Mouse (Mus musculus): Measurements from ENCODE around the gene Wsb2. TPM values are rescaled to one million over a fixed set of nuclear protein-coding genes. Genes with fewer than 3 reads are reported as not detected.

The Wsb2 gene
- polyA plus RNA-seq (2015; fragmentation: Nextera tagmentation; extraction: Ambion mirVana): 68.3 and 69.8 TPM in 2 replicates

- peak; percentile 81 for ATAC-seq (ENCODE audit: borderline replicate concordance, extremely low read depth, low FRiP score, low TSS enrichment)
- 0% methylated on average over 13 of the region's 54 CpGs for WGBS
- H3K27ac ChIP-seq: peak within 1 kb of the TSS; percentile 96
- peak within 1 kb of the TSS; percentile 86 for H3K4me2 ChIP-seq
- H3K9ac ChIP-seq: peak within 1 kb of the TSS; percentile 96
- H3K9me3 ChIP-seq: no peaks in the 10 kb centered on the region
- H3K27me3 ChIP-seq: no peaks in the 10 kb centered on the region
- H3K4me3 ChIP-seq: peak within 1 kb of the TSS; percentile 98
- H3K36me3 ChIP-seq: no peaks in the 10 kb centered on the region; the same call in 1 of the 2 replicates
- peaks cover 60% of the 10 kb centered on the region for H3K4me1 ChIP-seq
Observed at GRCm38 (mm10) chr5:117357129-117357477, at the start of gene Wsb2. Gene Wsb2 (plus strand): TSS chr5:117357304.

- H3K4me3 ChIP-seq: no peak overlapping the region
- 0 out of 2 replicates have a peak, but pooled peaks have one; percentile 43 for ATAC-seq (ENCODE audit: borderline replicate concordance, extremely low read depth, low FRiP score, low TSS enrichment)
- WGBS: 28% methylated on average over 11 of the region's 11 CpGs
- no peak overlapping the region for H3K9ac ChIP-seq
- no peaks in the 10 kb centered on the region for H3K36me3 ChIP-seq
- no peak overlapping the region for H3K4me2 ChIP-seq
- H3K27me3 ChIP-seq: no peaks in the 10 kb centered on the region
- H3K9me3 ChIP-seq: no peaks in the 10 kb centered on the region
- H3K4me1 ChIP-seq: no peaks in the 10 kb centered on the region
- no peak overlapping the region for H3K27ac ChIP-seq
Observed at GRCm38 (mm10) chr5:117307699-117308098, 49.4 kb upstream of the Wsb2 start.

GRCm38 (mm10) chr5:117313420-117313819, 43.7 kb upstream of the Wsb2 start:
- Histone ChIP-seq H3K27me3 (no peaks in the 10 kb centered on the region), H3K4me3 (peak overlapping the region; percentile 30), H3K36me3 (no peaks in the 10 kb centered on the region), H3K9me3 (no peaks in the 10 kb centered on the region), H3K4me1 (peaks cover 25% of the 10 kb centered on the region), H3K27ac (peak overlapping the region; percentile 94), H3K9ac (no peak overlapping the region), H3K4me2 (peak overlapping the region; percentile 51)
- peak; percentile 28; the same call in 1 of the 2 replicates for ATAC-seq (ENCODE audit: borderline replicate concordance, extremely low read depth, low FRiP score, low TSS enrichment)
- WGBS: 10% methylated on average over 13 of the region's 14 CpGs

DNA sequence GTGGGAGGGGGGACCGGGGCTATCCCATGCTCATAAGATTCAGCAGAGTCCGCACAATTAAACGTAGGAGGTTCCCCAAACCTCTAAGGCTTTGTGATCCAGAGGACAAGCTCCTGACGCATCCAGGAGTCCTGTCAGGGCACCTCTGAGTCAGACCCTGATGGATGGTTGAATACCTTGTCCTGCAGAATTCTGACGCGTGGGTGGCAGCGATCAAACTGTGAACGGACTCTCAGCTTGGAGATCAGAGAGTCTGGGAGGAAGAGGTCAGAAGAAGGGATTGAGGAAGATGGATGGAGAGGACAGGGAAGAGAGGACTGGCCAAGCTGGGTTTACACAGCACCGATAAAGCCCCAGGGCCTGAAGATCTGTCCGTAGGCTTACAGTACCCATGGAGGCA, 43.2 kb upstream of the Wsb2 start:
- no peak for ATAC-seq (ENCODE audit: borderline replicate concordance, extremely low read depth, low FRiP score, low TSS enrichment)
- Histone ChIP-seq H3K36me3 (no peaks in the 10 kb centered on the region), H3K27me3 (no peaks in the 10 kb centered on the region), H3K4me1 (peaks cover 25% of the 10 kb centered on the region), H3K9ac (0 out of 2 replicates have a peak overlapping the region, but pooled peaks have one; percentile 20), H3K4me2 (peak overlapping the region; percentile 51), H3K27ac (peak overlapping the region; percentile 94), H3K9me3 (no peaks in the 10 kb centered on the region), H3K4me3 (peak overlapping the region; percentile 30)
- 11% methylated on average over 10 of the region's 10 CpGs for WGBS

DNA sequence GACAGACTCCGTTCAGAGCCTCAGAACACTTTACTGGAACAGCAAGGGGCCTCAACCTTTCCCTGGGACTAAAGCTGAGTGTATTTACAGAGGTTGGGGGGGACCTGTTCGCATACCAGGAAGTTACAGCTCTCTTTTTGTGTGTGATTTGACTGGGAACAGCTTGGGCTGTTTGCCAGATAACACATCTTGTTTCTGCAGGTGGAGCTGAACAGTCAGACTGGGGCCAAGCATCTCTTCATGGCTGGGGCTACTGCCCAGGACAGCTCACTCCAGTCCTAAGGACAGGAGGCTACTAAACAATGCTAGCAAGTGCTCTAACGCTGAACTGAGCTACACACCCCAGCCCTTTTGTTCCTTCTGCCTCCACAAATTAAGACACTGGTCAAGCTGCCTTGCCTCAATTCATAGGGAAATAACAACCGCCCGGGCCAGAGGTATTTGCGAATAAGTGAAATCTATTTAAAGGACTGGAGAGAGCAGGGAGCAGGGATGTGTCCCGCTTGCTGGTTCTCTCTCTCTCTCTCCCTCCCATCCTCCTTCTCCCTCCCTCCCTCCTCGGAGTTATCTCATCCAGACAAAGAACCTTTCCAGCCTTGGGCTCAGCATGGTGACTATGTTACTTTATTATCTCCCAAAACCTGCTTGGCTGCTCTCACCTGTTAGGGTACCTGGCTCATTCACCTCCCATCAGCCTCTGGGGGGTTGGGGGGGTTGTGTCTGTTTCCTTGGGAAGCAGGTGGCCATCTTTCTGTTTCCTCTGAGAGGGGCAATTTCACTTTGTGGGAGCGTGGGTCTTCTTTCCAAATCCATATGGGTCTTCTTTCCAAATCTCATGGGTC, 42.3 kb upstream of the Wsb2 start:
- H3K4me3 ChIP-seq: 0 out of 2 replicates have a peak overlapping the region, but pooled peaks have one; percentile 30
- WGBS: 29% methylated on average over 9 of the region's 9 CpGs
- H3K36me3 ChIP-seq: no peaks in the 10 kb centered on the region
- peak; percentile 44 for ATAC-seq (ENCODE audit: borderline replicate concordance, extremely low read depth, low FRiP score, low TSS enrichment)
- peaks cover 25% of the 10 kb centered on the region for H3K4me1 ChIP-seq
- H3K27me3 ChIP-seq: no peaks in the 10 kb centered on the region
- H3K9ac ChIP-seq: no peak overlapping the region
- no peaks in the 10 kb centered on the region for H3K9me3 ChIP-seq
- peak overlapping the region; percentile 94 for H3K27ac ChIP-seq
- H3K4me2 ChIP-seq: peak overlapping the region; percentile 51

- Histone ChIP-seq H3K9ac (peak within 1 kb of the TSS; percentile 84), H3K9me3 (no peaks in the 10 kb centered on the region), H3K27ac (peak within 1 kb of the TSS; percentile 92), H3K36me3 (no peaks in the 10 kb centered on the region), H3K4me2 (peak within 1 kb of the TSS; percentile 95), H3K27me3 (no peaks in the 10 kb centered on the region), H3K4me1 (peaks cover 23% of the 10 kb centered on the region), H3K4me3 (peak within 1 kb of the TSS; percentile 84)
- WGBS: under 1% methylated on average over 78 of the region's 81 CpGs
- peak; percentile 86 for ATAC-seq (ENCODE audit: borderline replicate concordance, extremely low read depth, low FRiP score, low TSS enrichment)
Observed at GRCm38 (mm10) chr5:117318741-117319629, 38.1 kb upstream of the Wsb2 start, which contains the start of gene Vsig10. Gene Vsig10 (plus strand): TSS chr5:117319083.

- 83% methylated on average over 9 of the region's 9 CpGs for WGBS
- no peak for ATAC-seq (ENCODE audit: borderline replicate concordance, extremely low read depth, low FRiP score, low TSS enrichment)
- no peak overlapping the region for H3K27ac ChIP-seq
Observed at GRCm38 (mm10) chr5:117323751-117324150, 33.4 kb upstream of the Wsb2 start.

GRCm38 (mm10) chr5:117326408-117326807, 30.7 kb upstream of the Wsb2 start:
- Histone ChIP-seq H3K9me3 (no peaks in the 10 kb centered on the region), H3K27ac (no peak overlapping the region), H3K4me3 (no peak overlapping the region), H3K36me3 (peaks cover 4% of the 10 kb centered on the region; the same call in 1 of the 2 replicates), H3K27me3 (no peaks in the 10 kb centered on the region), H3K9ac (no peak overlapping the region), H3K4me2 (no peak overlapping the region), H3K4me1 (0 out of 2 replicates have a peak, but pooled peaks cover 4% of the 10 kb centered on the region)
- no peak for ATAC-seq (ENCODE audit: borderline replicate concordance, extremely low read depth, low FRiP score, low TSS enrichment)
- 47% methylated on average over 6 of the region's 6 CpGs for WGBS

More at GRCm38 (mm10) chr5:117323751-117324150, 33.4 kb upstream of the Wsb2 start:
- Histone ChIP-seq H3K36me3 (peaks cover 4% of the 10 kb centered on the region; the same call in 1 of the 2 replicates), H3K4me3 (no peak overlapping the region), H3K27me3 (no peaks in the 10 kb centered on the region), H3K4me2 (no peak overlapping the region), H3K9me3 (no peaks in the 10 kb centered on the region), H3K4me1 (no peaks in the 10 kb centered on the region; the same call in 1 of the 2 replicates), H3K9ac (no peak overlapping the region)

DNA sequence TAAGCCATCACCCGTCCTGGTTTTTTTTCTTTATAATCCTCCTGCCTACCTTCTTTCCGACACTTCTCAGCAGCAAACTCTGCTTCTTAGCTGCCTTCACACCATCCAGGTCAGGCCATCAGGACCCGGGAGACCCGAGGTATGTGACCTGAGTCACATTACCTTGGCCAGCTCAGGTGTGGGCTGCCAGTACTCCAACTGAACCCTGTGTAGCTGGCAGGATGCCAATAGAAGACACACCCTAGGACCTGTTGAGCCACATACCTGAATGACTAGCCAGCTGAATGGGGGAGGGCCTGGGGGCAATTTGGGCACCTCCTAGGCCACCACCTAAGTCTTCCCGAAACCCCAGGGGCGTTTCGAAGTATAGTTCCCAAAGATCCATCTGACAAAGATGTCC, 26.6 kb upstream of the Wsb2 start:
- H3K4me2 ChIP-seq: no peak overlapping the region
- no peak overlapping the region for H3K4me3 ChIP-seq
- H3K9me3 ChIP-seq: no peaks in the 10 kb centered on the region
- H3K27ac ChIP-seq: no peak overlapping the region
- no peaks in the 10 kb centered on the region for H3K27me3 ChIP-seq
- WGBS: 59% methylated on average over 7 of the region's 7 CpGs
- H3K4me1 ChIP-seq: 0 out of 2 replicates have a peak, but pooled peaks cover 4% of the 10 kb centered on the region
- ATAC-seq (ENCODE audit: borderline replicate concordance, extremely low read depth, low FRiP score, low TSS enrichment): 0 out of 2 replicates have a peak, but pooled peaks have one; percentile 46
- peaks cover 6% of the 10 kb centered on the region for H3K36me3 ChIP-seq
- H3K9ac ChIP-seq: no peak overlapping the region

DNA sequence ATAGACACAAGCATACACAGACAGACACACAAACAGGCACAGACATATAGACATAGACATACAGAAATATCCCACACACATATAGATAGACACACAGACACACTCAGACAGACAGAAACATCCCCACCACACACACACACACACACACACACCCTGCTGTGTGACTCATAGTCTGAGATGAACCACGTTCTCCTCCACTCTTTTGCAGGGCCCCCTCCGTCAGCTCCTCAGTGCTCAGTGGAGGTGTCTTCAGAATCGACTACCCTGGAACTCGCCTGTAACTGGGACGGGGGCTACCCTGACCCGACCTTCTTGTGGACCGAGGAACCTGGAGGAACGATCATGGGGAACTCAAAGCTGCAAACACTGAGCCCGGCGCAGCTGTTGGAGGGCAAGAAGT, 19.1 kb upstream of the Wsb2 start:
- H3K4me2 ChIP-seq: no peak overlapping the region
- no peak overlapping the region for H3K9ac ChIP-seq
- H3K9me3 ChIP-seq: no peaks in the 10 kb centered on the region
- H3K27me3 ChIP-seq: no peaks in the 10 kb centered on the region
- WGBS: 84% methylated on average over 10 of the region's 10 CpGs
- peaks cover 19% of the 10 kb centered on the region for H3K36me3 ChIP-seq
- no peak for ATAC-seq (ENCODE audit: borderline replicate concordance, extremely low read depth, low FRiP score, low TSS enrichment)
- no peaks in the 10 kb centered on the region for H3K4me1 ChIP-seq
- H3K4me3 ChIP-seq: no peak overlapping the region
- no peak overlapping the region for H3K27ac ChIP-seq

- no peak overlapping the region for H3K4me3 ChIP-seq
- ATAC-seq (ENCODE audit: borderline replicate concordance, extremely low read depth, low FRiP score, low TSS enrichment): no peak
- H3K9me3 ChIP-seq: no peaks in the 10 kb centered on the region
- H3K36me3 ChIP-seq: peaks cover 19% of the 10 kb centered on the region
- no peak overlapping the region for H3K9ac ChIP-seq
- H3K4me1 ChIP-seq: no peaks in the 10 kb centered on the region
- WGBS: 77% methylated on average over 8 of the region's 8 CpGs
- no peak overlapping the region for H3K27ac ChIP-seq
- H3K27me3 ChIP-seq: no peaks in the 10 kb centered on the region
- no peak overlapping the region for H3K4me2 ChIP-seq
Observed at GRCm38 (mm10) chr5:117338503-117338902, 18.6 kb upstream of the Wsb2 start.
